Mouse (Mus musculus): ENCODE results near the gene Pgm1.

GRCm38 (mm10) chr4:99944606-99945005 is 15.4 kb downstream of the Pgm1 start:
- TF ChIP-seq EP300 (IDR thresholded peaks at IDR 0.05; ENCODE audit: low read depth in 1 of 2, low read length in 2 of 2) (no peak), CTCF (IDR thresholded peaks at IDR 0.05 in 2 of 3, conservative IDR thresholded peaks at IDR 0.05 in 1 of 3; ENCODE audit: control insufficient read depth in 1 of 3, insufficient read depth in 1 of 3, low read depth in 2 of 3, low read length in 3 of 3, poor library complexity in 1 of 3, severe bottlenecking in 1 of 3) (no peak), ZMIZ1 (IDR thresholded peaks at IDR 0.05; ENCODE audit: low read depth, low read length) (no peak), ZC3H11A (IDR thresholded peaks at IDR 0.05; ENCODE audit: low read depth, low read length) (no peak)
